Mouse (Mus musculus) inflammation-experienced regulatory T-cells, adult 16 weeks (primary cell): ENCODE measurements around the gene Adam29. TPM values are rescaled to one million over a fixed set of nuclear protein-coding genes. Genes with fewer than 3 reads are reported as not detected.

Experiments
- polyA plus RNA-seq: library from polyadenylated mRNA; unstranded; fragments of 100-300 nt; shearing (Covaris generic); gene quantifications from one replicate; pipeline ENCODE4 v1.2.1, GENCODE M21; 2017

The Adam29 gene
- polyA plus RNA-seq: not detected

GRCm38 (mm10) chr8:55906848-55907247, at the start of gene Adam29:
Gene Adam29 (minus strand): TSS chr8:55906948.

GRCm38 (mm10) chr8:55939870-55940525, 33.2 kb upstream of the Adam29 start, which contains the start of gene Glra3:
Gene Glra3 (plus strand): TSS chr8:55940460.

Other genes with a start within 250 kb of the Adam29 start
- gene Glra3, start 33.5 kb upstream of the Adam29 start, polyA plus RNA-seq: not detected